Mouse (Mus musculus) G1E (cell line): ENCODE measurements around the gene Mgll.

Experiments
- CTCF ChIP-seq: IDR thresholded peaks from 2 replicates; pipeline ENCODE4 v1.5.1; 2012; ENCODE audit warnings: low read depth, low read length, inconsistent platforms, mixed read lengths
- GATA1 ChIP-seq: IDR thresholded peaks from 2 replicates; pipeline ENCODE4 v1.6.1; 2012; ENCODE audit warnings: borderline replicate concordance, low read length, inconsistent platforms, mixed read lengths
- GATA2 ChIP-seq: IDR thresholded peaks from 2 replicates; pipeline ENCODE4 v1.6.1; 2012; ENCODE audit warnings: low read depth, low read length, inconsistent platforms, borderline replicate concordance
- POLR2AphosphoS5 ChIP-seq: IDR thresholded peaks from 2 replicates; pipeline ENCODE4 v1.6.1; 2012; ENCODE audit warnings: low read depth, low read length, inconsistent platforms; ENCODE audit not compliant: insufficient replicate concordance
- TAL1 ChIP-seq: conservative IDR thresholded peaks from 2 replicates; pipeline ENCODE4 v1.6.1; 2012; ENCODE audit warnings: low read depth, low read length, inconsistent platforms, mixed read lengths

DNA sequence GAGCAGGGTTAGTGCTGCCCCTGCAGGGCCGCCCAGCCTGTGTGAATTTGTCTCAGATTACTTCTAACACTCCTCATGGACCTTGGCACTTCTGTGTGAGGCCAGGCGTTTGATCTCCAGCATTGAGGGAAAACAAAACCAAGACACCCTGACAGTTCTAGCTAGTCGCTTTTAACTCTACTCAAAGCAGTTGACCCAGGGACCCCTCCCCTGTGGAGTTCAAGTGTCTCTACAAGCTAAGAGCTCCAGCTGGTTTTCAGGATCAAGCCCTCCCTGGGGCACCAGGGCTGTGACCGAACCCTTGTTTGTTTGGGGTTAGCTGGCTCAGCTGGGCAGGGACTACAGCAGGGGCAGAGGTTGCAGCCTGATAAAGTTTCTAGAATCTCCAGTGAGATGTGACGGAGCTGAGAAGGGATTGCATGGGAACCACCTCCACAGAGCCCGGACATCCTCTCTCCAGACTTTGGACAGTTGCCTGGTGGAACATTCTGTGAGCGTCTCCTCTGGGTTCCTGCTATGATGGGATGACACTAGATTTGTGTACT, 68.0 kb downstream of the Mgll start:
- TF ChIP-seq CTCF (no peak), TAL1 (no peak), GATA1 (no peak), POLR2AphosphoS5 (no peak), GATA2 (no peak)
